Mouse (Mus musculus) liver, embryonic 18 days (tissue): Measurements from ENCODE around the gene Slc35f3. TPM values are rescaled to one million over a fixed set of nuclear protein-coding genes. Genes with fewer than 3 reads are reported as not detected.

Experiments
- polyA plus RNA-seq: library from polyadenylated mRNA; depleted of rRNA; stranded (reverse); fragments of >200 nt; gene quantifications from 2 replicates; pipeline ENCODE4 v1.2.3, GENCODE M21; 2012; rRNA removed

Slc35f3 gene
- 0.02 TPM in 1 of 2 replicates, not detected in the other for polyA plus RNA-seq

GRCm38 (mm10) chr8:126298296-126299093, at the start of gene Slc35f3:
Gene Slc35f3 (plus strand): TSS chr8:126298558.

GRCm38 (mm10) chr8:126422174-126422919, 124.0 kb downstream of the Slc35f3 start, which contains the start of gene Coa6:
Gene Coa6 (plus strand): TSS chr8:126422515.

Other genes starting within 250 kb of the Slc35f3 start
- 48.8 and 50.5 TPM in 2 replicates for gene Coa6, start 124.0 kb downstream of the Slc35f3 start, polyA plus RNA-seq
- 3.0 and 3.3 TPM in 2 replicates for gene Tarbp1, start 176.5 kb downstream of the Slc35f3 start, polyA plus RNA-seq